Mouse (Mus musculus) embryo, embryonic 10.5 days (tissue): ENCODE results near the gene Tmem170.

ENCODE experiments used
- DNase-seq: peaks from one replicate; pipeline ENCODE4 v3.0.0-alpha.2; 2015; ENCODE audit warnings: low spot score

Gene Tmem170

GRCm38 (mm10) chr8:111815078-111815477 lies 61.5 kb downstream of the Tmem170 start:
- DNase-seq: no peak

GRCm38 (mm10) chr8:111813818-111814217 lies 62.7 kb downstream of the Tmem170 start:
- DNase-seq: no peak
